Mouse (Mus musculus) embryonic facial prominence, embryonic 12.5 days (tissue): ENCODE results near the gene Rab14. TPM values are rescaled to one million over a fixed set of nuclear protein-coding genes. Genes with fewer than 3 reads are reported as not detected.

Experiments
- ATAC-seq: fragments of 200-750 bp; cut with Nextera tagmentation; 2 replicates; pipeline ENCODE4 v1.8.0; 2017; ENCODE audit not compliant: insufficient number of reproducible peaks, insufficient read depth, low FRiP score, low TSS enrichment
- H3K27ac ChIP-seq: fragments of 300-500 bp; sonication (generic); 2 replicates; pipeline ENCODE4 v1.5.1; 2016; ENCODE audit warnings: mild to moderate bottlenecking
- H3K27me3 ChIP-seq: fragments of 300-500 bp; sonication (generic); 2 replicates; pipeline ENCODE4 v1.6.1; 2016; ENCODE audit warnings: mild to moderate bottlenecking, moderate library complexity
- H3K36me3 ChIP-seq: fragments of 300-500 bp; sonication (generic); 2 replicates; pipeline ENCODE4 v1.6.1; 2016; ENCODE audit warnings: mild to moderate bottlenecking
- H3K4me1 ChIP-seq: fragments of 300-500 bp; sonication (generic); 2 replicates; pipeline ENCODE4 v1.6.1; 2016
- H3K4me2 ChIP-seq: fragments of 300-500 bp; sonication (generic); replicated peaks from 2 replicates; pipeline ENCODE4 v1.6.1; 2016; ENCODE audit warnings: mild to moderate bottlenecking, moderate library complexity
- H3K4me3 ChIP-seq: fragments of 300-500 bp; sonication (generic); 2 replicates; pipeline ENCODE4 v1.5.1; 2016; ENCODE audit warnings: mild to moderate bottlenecking
- H3K9ac ChIP-seq: fragments of 300-500 bp; sonication (generic); 2 replicates; pipeline ENCODE4 v1.6.1; 2016; ENCODE audit warnings: mild to moderate bottlenecking, moderate library complexity
- H3K9me3 ChIP-seq: fragments of 300-500 bp; sonication (generic); 2 replicates; pipeline ENCODE4 v1.6.1; 2016; ENCODE audit warnings: mild to moderate bottlenecking, moderate library complexity
- WGBS: fragments of 180-500 bp; shearing (Covaris S2); methylation state at CpG from one replicate; pipeline ENCODE4 v1.1.7; 2016; 5-methylcytosine and 5-hydroxymethylcytosine counted together
- polyA plus RNA-seq: library from polyadenylated mRNA; unstranded; fragments of >200 nt; fragmentation: Nextera tagmentation; extraction: Ambion mirVana; gene quantifications from 2 replicates; pipeline ENCODE4 v1.2.1, GENCODE M21; 2016

The Rab14 gene
- polyA plus RNA-seq, 1 experiment from 2014 or later: 329 TPM

DNA sequence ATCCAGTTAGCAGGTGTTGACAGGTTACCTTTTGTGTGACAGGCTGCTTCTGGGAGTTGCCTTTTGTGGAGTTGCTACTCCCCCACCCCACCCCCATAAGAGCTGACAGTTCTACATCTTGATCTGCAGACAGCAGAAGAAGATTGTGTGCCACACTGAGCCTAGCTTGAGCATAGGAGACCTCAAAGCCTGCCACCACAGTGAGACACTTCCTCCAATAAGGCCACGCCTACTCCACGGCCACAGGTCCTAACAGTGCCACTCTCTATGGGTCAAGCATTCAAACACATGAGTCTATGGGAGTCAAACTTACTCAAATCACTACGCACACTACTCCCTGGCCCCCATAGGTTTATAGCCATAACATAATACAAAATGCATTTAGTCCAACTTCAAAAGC, 17.8 kb upstream of the Rab14 start:
- no peak overlapping the region for H3K4me3 ChIP-seq
- no peak for ATAC-seq
- H3K4me2 ChIP-seq: no peak overlapping the region
- 0 out of 2 replicates have a peak, but pooled peaks cover 2% of the 10 kb centered on the region for H3K27me3 ChIP-seq
- WGBS: 95% methylated on average over 3 of the region's 3 CpGs
- no peaks in the 10 kb centered on the region for H3K36me3 ChIP-seq
- H3K4me1 ChIP-seq: peaks cover 13% of the 10 kb centered on the region; the same call in 1 of the 2 replicates
- H3K27ac ChIP-seq: no peak overlapping the region
- H3K9me3 ChIP-seq: no peaks in the 10 kb centered on the region
- no peak overlapping the region for H3K9ac ChIP-seq

- peaks cover 13% of the 10 kb centered on the region; the same call in 1 of the 2 replicates for H3K4me1 ChIP-seq
- H3K4me3 ChIP-seq: no peak overlapping the region
- ATAC-seq: no peak
- 86% methylated on average over 2 of the region's 2 CpGs for WGBS
- no peak overlapping the region for H3K9ac ChIP-seq
- no peaks in the 10 kb centered on the region for H3K36me3 ChIP-seq
- H3K4me2 ChIP-seq: no peak overlapping the region
- H3K27ac ChIP-seq: no peak overlapping the region
- no peaks in the 10 kb centered on the region for H3K9me3 ChIP-seq
- peaks cover 6% of the 10 kb centered on the region; the same call in 1 of the 2 replicates for H3K27me3 ChIP-seq
Measured at GRCm38 (mm10) chr2:35216701-35217100, 15.8 kb upstream of the Rab14 start.

DNA sequence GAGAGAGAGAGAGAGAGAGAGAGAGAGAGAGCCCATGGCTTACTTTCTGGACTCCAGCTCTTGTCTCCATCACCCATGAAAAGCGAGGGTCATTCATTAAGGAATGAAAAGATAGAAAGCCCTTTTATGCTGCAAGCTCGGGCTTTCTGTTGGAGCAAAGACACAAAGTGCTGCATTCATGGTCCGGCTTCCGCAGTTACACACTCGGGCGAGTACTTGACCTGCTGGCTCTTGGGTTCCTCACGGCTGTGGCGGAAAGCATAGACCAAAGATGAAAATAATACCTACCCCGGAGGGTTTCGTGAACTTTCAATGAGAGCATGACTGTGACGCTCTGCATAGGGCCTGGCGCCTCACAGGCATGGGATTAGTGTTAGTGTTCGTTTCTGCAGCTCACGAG, 14.4 kb upstream of the Rab14 start:
- Histone ChIP-seq H3K27me3 (peaks cover 6% of the 10 kb centered on the region; the same call in 1 of the 2 replicates), H3K9me3 (no peaks in the 10 kb centered on the region), H3K4me3 (no peak overlapping the region), H3K4me2 (peak overlapping the region; percentile 23; the same call in 1 of the 2 replicates), H3K4me1 (peaks cover 13% of the 10 kb centered on the region; the same call in 1 of the 2 replicates), H3K36me3 (no peaks in the 10 kb centered on the region), H3K27ac (peak overlapping the region; percentile 69; the same call in 1 of the 2 replicates), H3K9ac (no peak overlapping the region)
- WGBS: 47% methylated on average over 14 of the region's 14 CpGs
- 0 out of 2 replicates have a peak, but pooled peaks have one; percentile 29 for ATAC-seq

- H3K9ac ChIP-seq: no peak overlapping the region
- no peaks in the 10 kb centered on the region for H3K9me3 ChIP-seq
- peak; percentile 62; the same call in 1 of the 2 replicates for ATAC-seq
- peak overlapping the region; percentile 23 for H3K4me2 ChIP-seq
- WGBS: 3% methylated on average over 12 of the region's 12 CpGs
- peaks cover 13% of the 10 kb centered on the region; the same call in 1 of the 2 replicates for H3K4me1 ChIP-seq
- no peaks in the 10 kb centered on the region for H3K36me3 ChIP-seq
- H3K27ac ChIP-seq: peak overlapping the region; percentile 69; the same call in 1 of the 2 replicates
- peaks cover 6% of the 10 kb centered on the region; the same call in 1 of the 2 replicates for H3K27me3 ChIP-seq
- no peak overlapping the region for H3K4me3 ChIP-seq
Measured at GRCm38 (mm10) chr2:35214881-35215358, 14.0 kb upstream of the Rab14 start.

- ATAC-seq: no peak
- Histone ChIP-seq H3K27ac (no peak overlapping the region), H3K36me3 (no peaks in the 10 kb centered on the region), H3K4me1 (peaks cover 13% of the 10 kb centered on the region; the same call in 1 of the 2 replicates), H3K4me2 (no peak overlapping the region), H3K27me3 (peaks cover 6% of the 10 kb centered on the region; the same call in 1 of the 2 replicates), H3K9me3 (no peaks in the 10 kb centered on the region), H3K4me3 (no peak overlapping the region), H3K9ac (no peak overlapping the region)
- 79% methylated on average over 12 of the region's 12 CpGs for WGBS
Measured at GRCm38 (mm10) chr2:35213345-35213910, 12.5 kb upstream of the Rab14 start.

- H3K4me1 ChIP-seq: peaks cover 13% of the 10 kb centered on the region; the same call in 1 of the 2 replicates
- no peaks in the 10 kb centered on the region for H3K9me3 ChIP-seq
- no peak overlapping the region for H3K27ac ChIP-seq
- no peak overlapping the region for H3K9ac ChIP-seq
- peaks cover 6% of the 10 kb centered on the region; the same call in 1 of the 2 replicates for H3K27me3 ChIP-seq
- no peaks in the 10 kb centered on the region for H3K36me3 ChIP-seq
- no peak overlapping the region for H3K4me3 ChIP-seq
- no peak overlapping the region for H3K4me2 ChIP-seq
- no peak for ATAC-seq
- WGBS: 75% methylated on average over 3 of the region's 3 CpGs
Measured at GRCm38 (mm10) chr2:35211681-35212080, 10.8 kb upstream of the Rab14 start.

GRCm38 (mm10) chr2:35208931-35209665, 8.2 kb upstream of the Rab14 start:
- Histone ChIP-seq H3K4me2 (no peak overlapping the region), H3K9me3 (no peaks in the 10 kb centered on the region), H3K4me3 (no peak overlapping the region), H3K9ac (no peak overlapping the region), H3K27me3 (peaks cover 6% of the 10 kb centered on the region; the same call in 1 of the 2 replicates), H3K36me3 (no peaks in the 10 kb centered on the region), H3K4me1 (no peaks in the 10 kb centered on the region), H3K27ac (no peak overlapping the region)
- ATAC-seq: no peak
- WGBS: 66% methylated on average over 8 of the region's 8 CpGs

DNA sequence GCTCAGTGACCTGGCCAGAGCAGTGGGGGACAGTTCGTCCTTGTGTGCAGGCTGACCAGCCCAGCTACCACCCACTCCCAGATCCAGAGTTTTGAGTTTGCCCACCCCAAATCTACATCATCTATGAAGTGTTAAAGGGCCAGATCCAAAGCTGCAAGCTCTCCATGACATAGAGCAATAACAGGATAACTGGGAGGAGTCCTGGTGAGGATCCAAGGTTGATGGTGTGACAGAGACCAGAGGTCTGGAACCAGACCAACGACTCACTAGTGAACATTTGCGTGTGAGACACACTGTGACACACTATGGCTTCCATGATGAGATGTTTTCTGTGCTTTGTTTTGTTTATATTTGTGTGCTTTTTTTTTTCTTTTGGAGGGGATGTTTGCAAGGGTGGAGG, 7.1 kb upstream of the Rab14 start:
- Histone ChIP-seq H3K27me3 (peaks cover 3% of the 10 kb centered on the region; the same call in 1 of the 2 replicates), H3K27ac (no peak overlapping the region), H3K4me3 (no peak overlapping the region), H3K9ac (no peak overlapping the region), H3K9me3 (no peaks in the 10 kb centered on the region), H3K36me3 (no peaks in the 10 kb centered on the region), H3K4me1 (no peaks in the 10 kb centered on the region), H3K4me2 (no peak overlapping the region)
- WGBS: 75% methylated on average over 3 of the region's 3 CpGs
- ATAC-seq: no peak

DNA sequence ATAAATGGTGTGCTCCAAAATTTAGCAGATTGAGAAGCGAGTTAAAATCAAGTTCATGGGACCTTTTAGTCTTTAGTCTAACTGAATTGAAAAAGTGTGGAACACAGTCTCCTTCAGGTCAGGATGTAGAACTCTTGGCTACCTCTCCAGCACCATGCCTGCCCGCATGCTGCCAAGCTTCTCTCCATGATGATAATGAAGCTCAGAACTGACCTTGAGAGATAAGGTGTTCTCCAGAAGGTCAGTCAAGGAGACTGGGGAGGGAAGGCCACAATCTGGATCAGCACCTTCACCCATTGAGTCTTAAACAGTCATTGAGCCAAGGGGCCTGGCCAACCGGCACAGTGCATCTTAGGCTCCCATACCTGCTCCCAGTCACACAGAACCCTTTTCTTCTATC, 5.8 kb upstream of the Rab14 start:
- H3K4me3 ChIP-seq: no peak overlapping the region
- ATAC-seq: no peak
- no peak overlapping the region for H3K9ac ChIP-seq
- no peaks in the 10 kb centered on the region for H3K4me1 ChIP-seq
- H3K27me3 ChIP-seq: no peaks in the 10 kb centered on the region
- no peak overlapping the region for H3K4me2 ChIP-seq
- 85% methylated on average over 3 of the region's 3 CpGs for WGBS
- H3K36me3 ChIP-seq: no peaks in the 10 kb centered on the region
- no peak overlapping the region for H3K27ac ChIP-seq
- no peaks in the 10 kb centered on the region for H3K9me3 ChIP-seq

DNA sequence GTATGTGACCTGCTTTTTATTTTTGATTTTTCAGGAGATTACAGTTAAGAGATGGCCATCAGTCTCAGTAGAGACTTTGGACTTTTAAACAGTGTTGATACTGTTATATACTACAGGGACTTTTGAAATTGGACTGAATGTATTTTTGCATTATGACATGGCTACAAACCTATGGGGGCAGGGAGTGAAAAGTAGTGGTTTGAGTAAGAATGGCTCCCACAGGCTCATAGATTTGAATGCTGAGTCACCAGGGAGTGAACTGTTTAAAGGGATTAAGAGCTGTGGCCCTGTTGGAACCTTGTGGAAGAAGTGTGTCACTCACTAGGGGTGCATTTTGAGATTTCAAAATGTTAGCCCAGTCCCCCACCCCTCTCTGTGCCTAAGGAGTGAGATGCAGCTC, 2.8 kb upstream of the Rab14 start:
- Histone ChIP-seq H3K4me1 (peaks cover 6% of the 10 kb centered on the region), H3K9me3 (no peaks in the 10 kb centered on the region), H3K9ac (no peak overlapping the region), H3K4me3 (no peak overlapping the region), H3K27me3 (no peaks in the 10 kb centered on the region), H3K4me2 (no peak overlapping the region), H3K27ac (no peak overlapping the region), H3K36me3 (no peaks in the 10 kb centered on the region)
- ATAC-seq: no peak

DNA sequence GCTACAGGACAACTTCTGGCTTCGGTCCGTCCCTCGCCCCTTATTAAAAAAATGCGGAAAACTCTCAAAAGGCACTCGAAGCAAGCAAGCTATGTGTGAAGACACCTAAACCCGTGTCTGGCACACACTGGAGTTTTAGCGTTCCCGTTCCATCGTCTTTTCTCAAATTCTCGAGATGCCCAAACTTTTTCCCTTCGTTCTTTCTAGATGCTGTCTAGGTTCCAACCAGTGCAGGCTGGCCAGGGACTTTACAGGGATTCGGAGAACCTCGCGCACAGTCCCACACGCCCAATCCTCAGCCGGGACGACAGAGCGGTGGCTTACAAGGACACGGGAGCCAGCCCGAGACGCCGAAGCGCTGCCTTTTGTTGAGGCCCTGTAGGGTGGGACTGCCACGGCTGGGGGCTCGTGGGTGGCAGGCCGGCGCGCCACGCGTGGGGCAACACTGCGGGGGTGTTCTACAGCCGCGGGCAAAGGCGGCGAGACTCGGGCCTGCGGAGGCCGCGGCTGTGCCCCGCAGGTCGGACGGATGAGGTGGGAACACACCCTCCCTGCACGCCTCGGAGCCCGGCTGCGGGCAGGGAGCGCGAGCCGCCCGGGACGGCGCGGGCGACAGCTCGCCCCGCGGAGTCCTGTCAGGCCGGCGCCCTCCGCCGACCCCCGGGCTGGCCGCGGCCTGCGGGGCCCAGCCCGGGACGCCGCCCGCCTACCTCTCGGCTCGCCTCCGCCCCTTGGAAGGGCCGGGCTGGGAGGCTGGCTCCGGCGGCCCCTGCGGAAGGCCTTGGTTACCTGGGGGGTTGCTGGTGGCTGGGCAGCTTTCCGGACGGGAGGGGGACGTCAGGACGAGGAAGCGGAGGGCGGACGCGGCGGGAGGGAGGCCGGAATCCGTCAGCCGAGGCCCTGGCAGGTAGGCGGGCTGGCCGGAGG, 686 bp downstream of the Rab14 start:
- H3K9me3 ChIP-seq: no peaks in the 10 kb centered on the region
- ATAC-seq: peak; percentile 77
- under 1% methylated on average over 89 of the region's 90 CpGs for WGBS
- peak overlapping the region; percentile 100 for H3K4me3 ChIP-seq
- peak overlapping the region; percentile 64 for H3K4me2 ChIP-seq
- H3K4me1 ChIP-seq: peaks cover 11% of the 10 kb centered on the region
- peak overlapping the region; percentile 98 for H3K27ac ChIP-seq
- H3K27me3 ChIP-seq: no peaks in the 10 kb centered on the region
- no peaks in the 10 kb centered on the region for H3K36me3 ChIP-seq
- H3K9ac ChIP-seq: peak overlapping the region; percentile 100
